Mouse (Mus musculus): Measurements from ENCODE around the gene Hmgb1. TPM values are rescaled to one million over a fixed set of nuclear protein-coding genes. Genes with fewer than 3 reads are reported as not detected.

Gene Hmgb1
- polyA plus RNA-seq, 1 experiment from 2014 or later: 690 TPM

DNA sequence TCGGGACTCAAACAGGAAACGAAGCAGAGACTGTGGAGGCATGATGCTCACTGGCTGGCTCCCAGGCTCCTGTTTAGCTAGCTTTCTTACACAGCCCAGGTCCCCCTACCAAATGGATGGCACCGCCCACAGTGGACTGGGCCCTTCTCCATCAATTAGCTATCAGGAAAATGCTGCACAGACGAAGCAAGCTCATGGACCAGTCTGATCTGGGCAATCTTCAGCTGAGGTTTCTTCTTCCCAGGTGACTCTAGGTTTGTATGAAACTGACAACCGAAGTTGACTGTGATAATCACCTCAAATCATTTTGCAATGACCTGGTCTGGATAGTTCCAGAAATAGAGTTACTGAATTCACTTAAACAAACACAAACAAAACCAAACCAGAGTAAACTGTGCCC lies 94.8 kb downstream of the Hmgb1 start:
- H3K27me3 ChIP-seq: no peaks in the 10 kb centered on the region
- H3K27ac ChIP-seq (replicated peaks): no peak overlapping the region
- 96% methylated on average over 5 of the region's 5 CpGs for WGBS
- no peaks in the 10 kb centered on the region for H3K4me1 ChIP-seq (replicated peaks)
- no peaks in the 10 kb centered on the region for H3K9me3 ChIP-seq
- no peak overlapping the region for H3K9ac ChIP-seq
- no peak overlapping the region for H3K4me2 ChIP-seq
- no peaks in the 10 kb centered on the region for H3K36me3 ChIP-seq
- ATAC-seq (ENCODE audit: low FRiP score, low read depth): no peak
- H3K4me3 ChIP-seq: no peak overlapping the region

DNA sequence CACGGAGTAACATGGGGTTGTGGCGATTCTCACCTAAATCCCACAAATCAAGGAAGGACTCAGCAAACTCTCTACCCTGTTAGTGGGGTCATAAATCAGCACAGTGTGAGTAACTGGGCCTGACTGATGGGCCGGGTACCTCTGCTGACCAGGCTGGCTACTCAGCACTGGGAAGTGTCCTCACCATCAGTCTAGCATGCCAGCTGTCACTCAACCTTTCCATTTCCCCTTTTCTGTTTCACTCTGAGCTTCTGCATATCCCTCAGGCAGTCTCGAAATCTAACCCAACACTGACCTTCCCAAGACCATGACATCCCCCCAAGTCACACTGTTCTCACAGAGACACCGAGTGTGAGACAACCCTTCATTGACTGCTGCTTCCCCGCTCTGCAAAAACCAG lies 95.4 kb downstream of the Hmgb1 start:
- Histone ChIP-seq H3K36me3 (no peaks in the 10 kb centered on the region), H3K27me3 (no peaks in the 10 kb centered on the region), H3K27ac (replicated peaks) (no peak overlapping the region), H3K4me2 (no peak overlapping the region), H3K4me3 (no peak overlapping the region), H3K9ac (no peak overlapping the region), H3K9me3 (no peaks in the 10 kb centered on the region), H3K4me1 (replicated peaks) (no peaks in the 10 kb centered on the region)
- no peak for ATAC-seq (ENCODE audit: low FRiP score, low read depth)
- 89% methylated on average over 6 of the region's 6 CpGs for WGBS

DNA sequence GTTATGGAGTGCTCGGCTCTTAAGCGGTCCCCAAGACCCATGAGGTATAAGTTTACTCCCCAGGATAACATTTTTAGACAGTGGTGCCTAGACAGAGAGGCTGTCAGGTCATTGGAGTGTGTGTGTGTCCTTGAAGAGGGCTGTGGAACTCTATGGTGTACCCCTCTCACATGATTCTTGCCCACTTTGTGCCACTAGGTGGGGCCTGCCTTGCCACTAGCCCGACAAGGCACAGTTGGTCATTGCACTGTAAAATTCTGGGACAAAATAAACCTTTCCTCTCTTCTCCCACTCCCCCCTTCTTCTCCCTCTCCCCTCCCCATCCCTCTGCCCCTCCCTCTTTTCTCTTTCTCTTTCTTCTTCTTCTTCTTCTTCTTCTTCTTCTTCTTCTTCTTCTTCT lies 96.1 kb downstream of the Hmgb1 start:
- no peak overlapping the region for H3K4me2 ChIP-seq
- no peaks in the 10 kb centered on the region for H3K4me1 ChIP-seq (replicated peaks)
- no peak overlapping the region for H3K9ac ChIP-seq
- 87% methylated on average over 3 of the region's 3 CpGs for WGBS
- H3K9me3 ChIP-seq: no peaks in the 10 kb centered on the region
- no peaks in the 10 kb centered on the region for H3K27me3 ChIP-seq
- no peaks in the 10 kb centered on the region for H3K36me3 ChIP-seq
- H3K4me3 ChIP-seq: no peak overlapping the region
- ATAC-seq (ENCODE audit: low FRiP score, low read depth): no peak
- no peak overlapping the region for H3K27ac ChIP-seq (replicated peaks)

DNA sequence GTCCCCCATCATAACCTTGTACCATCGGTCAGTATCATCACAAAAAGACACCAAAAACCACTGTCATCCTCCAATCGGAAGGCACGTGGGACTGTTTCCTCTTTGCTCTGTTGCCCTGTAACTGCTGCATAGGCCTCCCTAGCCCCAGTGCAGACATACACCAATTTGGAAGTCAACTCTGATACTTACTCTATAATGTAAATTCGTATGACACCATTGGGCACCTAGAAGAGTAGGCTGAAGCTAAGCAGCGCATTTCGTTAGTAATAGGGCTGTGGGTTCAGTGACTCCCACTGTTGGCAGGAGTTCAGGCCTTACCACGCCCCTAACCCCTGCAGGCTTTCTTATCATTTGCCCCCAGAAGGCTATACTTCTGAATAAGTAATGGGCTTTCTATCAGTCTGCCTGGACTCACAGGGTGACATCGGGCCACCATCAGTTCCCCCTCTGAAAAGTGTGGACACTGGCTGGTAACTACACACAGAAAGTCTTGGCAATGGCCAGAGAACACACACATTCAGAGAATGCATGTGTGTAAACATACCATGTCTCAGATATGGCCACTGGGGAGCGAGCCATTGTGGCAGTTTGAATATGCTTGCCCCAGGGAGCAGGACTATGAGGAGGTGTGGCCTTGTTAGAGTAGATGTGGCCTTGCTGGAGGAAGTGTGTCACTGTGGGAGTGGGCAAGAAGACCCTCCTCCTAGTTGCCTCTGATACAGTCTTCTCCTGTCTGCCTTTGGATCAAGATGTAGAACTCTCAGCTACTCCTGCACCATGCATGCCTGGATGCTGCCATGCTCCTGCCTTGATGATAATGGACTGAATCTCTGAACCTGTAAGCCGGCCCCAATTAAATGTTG lies 97.7 kb downstream of the Hmgb1 start:
- H3K27ac ChIP-seq (replicated peaks): no peak overlapping the region
- no peaks in the 10 kb centered on the region for H3K9me3 ChIP-seq
- H3K4me3 ChIP-seq: no peak overlapping the region
- H3K36me3 ChIP-seq: no peaks in the 10 kb centered on the region
- H3K4me2 ChIP-seq: no peak overlapping the region
- H3K4me1 ChIP-seq (replicated peaks): no peaks in the 10 kb centered on the region
- WGBS: 90% methylated on average over 10 of the region's 10 CpGs
- no peak overlapping the region for H3K9ac ChIP-seq
- H3K27me3 ChIP-seq: no peaks in the 10 kb centered on the region
- no peak for ATAC-seq (ENCODE audit: low FRiP score, low read depth)

DNA sequence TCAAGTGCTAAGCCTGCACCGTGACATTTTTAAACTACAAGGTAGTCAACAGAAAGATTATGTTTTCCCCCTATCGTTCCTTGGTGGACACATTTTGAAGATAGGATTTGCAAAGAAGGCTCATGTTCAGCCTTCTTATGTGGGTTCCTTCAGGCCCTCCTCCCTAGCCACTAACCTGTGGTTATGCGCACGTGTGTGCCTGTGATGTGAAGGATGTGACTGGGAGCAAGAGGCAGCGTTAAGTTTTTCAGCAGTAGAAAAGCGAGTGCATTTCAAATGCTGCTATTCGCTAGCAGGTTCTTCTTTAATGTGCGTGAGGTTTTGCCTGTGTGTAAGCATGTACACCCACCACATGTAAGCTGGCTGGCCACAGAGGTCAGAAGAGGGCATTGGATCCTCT lies 103.8 kb downstream of the Hmgb1 start:
- no peak for ATAC-seq (ENCODE audit: low FRiP score, low read depth)
- WGBS: 95% methylated on average over 8 of the region's 8 CpGs
- H3K4me1 ChIP-seq (replicated peaks): no peaks in the 10 kb centered on the region

DNA sequence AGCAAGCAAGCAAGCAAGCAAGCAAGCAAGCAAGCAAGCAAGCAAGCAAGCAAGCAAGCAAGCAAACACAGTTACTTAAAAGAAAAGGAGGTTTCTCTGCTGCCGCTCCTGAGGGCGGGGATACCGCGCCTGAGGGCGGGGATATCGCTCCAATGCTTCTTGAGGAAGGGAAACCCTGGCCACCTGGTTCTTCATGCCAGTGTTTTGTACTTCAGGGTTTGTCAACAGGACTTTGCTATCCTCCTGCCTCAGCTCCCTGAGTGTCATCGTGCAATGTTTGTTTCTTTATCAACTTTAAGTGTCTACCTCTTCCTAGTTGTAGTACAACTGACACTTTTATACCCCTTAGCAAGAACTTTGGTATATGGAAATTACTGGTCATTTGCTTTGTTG lies 104.5 kb downstream of the Hmgb1 start:
- Histone ChIP-seq H3K36me3 (no peaks in the 10 kb centered on the region), H3K4me2 (no peak overlapping the region), H3K27me3 (no peaks in the 10 kb centered on the region), H3K9me3 (no peaks in the 10 kb centered on the region), H3K27ac (replicated peaks) (no peak overlapping the region), H3K4me1 (replicated peaks) (no peaks in the 10 kb centered on the region), H3K4me3 (no peak overlapping the region), H3K9ac (no peak overlapping the region)
- 50% methylated on average over 7 of the region's 7 CpGs for WGBS
- no peak for ATAC-seq (ENCODE audit: low FRiP score, low read depth)

More for the DNA sequence above, 103.8 kb downstream of the Hmgb1 start:
- Histone ChIP-seq H3K27ac (replicated peaks) (no peak overlapping the region), H3K9ac (no peak overlapping the region), H3K4me3 (no peak overlapping the region), H3K9me3 (no peaks in the 10 kb centered on the region), H3K4me2 (no peak overlapping the region), H3K27me3 (no peaks in the 10 kb centered on the region), H3K36me3 (no peaks in the 10 kb centered on the region)

DNA sequence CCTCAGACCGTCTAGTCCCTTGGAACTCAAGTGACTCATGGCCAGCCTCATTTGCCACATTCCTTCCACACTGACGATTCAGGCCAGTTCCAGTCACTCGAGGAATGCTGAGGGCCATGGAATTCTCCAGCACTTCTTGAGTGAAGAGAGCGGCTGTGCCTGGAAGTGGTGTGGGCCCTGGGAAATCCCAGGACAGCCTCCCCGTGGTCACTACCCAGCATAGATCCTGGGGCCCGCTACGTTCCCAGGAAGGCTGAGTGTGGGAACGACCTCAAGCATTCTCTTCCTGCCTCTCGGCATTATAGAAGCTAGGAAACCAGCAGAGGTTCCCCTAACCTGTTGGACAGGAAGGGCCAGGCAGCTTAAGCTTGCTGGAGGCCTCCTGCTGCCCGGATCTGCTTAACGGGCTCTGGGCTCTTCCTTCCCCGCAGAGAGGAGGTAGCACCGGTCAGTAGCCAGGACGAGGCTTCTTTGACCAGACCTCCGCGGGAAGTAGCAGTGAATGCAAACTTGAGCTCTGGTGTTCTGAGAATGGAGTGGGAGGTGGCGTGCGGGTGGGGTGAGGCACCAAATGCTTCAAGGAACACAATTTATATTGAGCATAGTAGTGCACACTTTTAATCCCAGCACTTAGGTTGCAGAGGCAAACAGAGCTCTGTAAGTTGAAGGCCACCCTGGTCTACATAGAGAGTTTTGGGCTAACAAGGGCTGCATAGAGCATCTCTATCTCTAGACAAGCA lies 105.1 kb downstream of the Hmgb1 start:
- Histone ChIP-seq H3K36me3 (no peaks in the 10 kb centered on the region), H3K9ac (no peak overlapping the region), H3K4me2 (no peak overlapping the region), H3K27me3 (no peaks in the 10 kb centered on the region), H3K9me3 (no peaks in the 10 kb centered on the region), H3K27ac (replicated peaks) (no peak overlapping the region), H3K4me1 (replicated peaks) (no peaks in the 10 kb centered on the region), H3K4me3 (no peak overlapping the region)
- ATAC-seq (ENCODE audit: low FRiP score, low read depth): no peak
- 22% methylated on average over 18 of the region's 18 CpGs for WGBS

DNA sequence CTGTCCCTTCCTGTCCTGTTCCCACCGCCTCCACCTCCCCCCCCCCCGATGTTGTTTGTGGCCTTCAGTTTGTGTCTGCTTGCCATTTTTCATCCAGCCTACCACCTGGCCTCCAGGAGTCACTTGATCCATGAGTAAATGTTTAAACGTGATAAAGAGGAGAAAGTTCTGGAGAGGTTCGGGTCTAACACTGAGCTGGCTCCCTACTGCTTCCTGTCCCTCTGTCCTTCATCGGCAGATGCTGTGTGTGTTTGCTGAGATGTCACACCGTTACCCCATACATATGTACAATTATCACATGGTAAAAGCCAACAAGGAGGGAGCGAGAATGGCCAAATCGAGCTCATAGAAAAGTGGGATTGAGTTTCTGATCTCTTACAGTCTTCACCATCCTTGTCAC lies 107.2 kb downstream of the Hmgb1 start:
- no peak for ATAC-seq (ENCODE audit: low FRiP score, low read depth)
- no peaks in the 10 kb centered on the region for H3K9me3 ChIP-seq
- no peaks in the 10 kb centered on the region for H3K27me3 ChIP-seq
- H3K4me3 ChIP-seq: no peak overlapping the region
- H3K4me1 ChIP-seq (replicated peaks): no peaks in the 10 kb centered on the region
- H3K4me2 ChIP-seq: no peak overlapping the region
- no peak overlapping the region for H3K27ac ChIP-seq (replicated peaks)
- no peaks in the 10 kb centered on the region for H3K36me3 ChIP-seq
- WGBS: 86% methylated on average over 8 of the region's 8 CpGs
- no peak overlapping the region for H3K9ac ChIP-seq

DNA sequence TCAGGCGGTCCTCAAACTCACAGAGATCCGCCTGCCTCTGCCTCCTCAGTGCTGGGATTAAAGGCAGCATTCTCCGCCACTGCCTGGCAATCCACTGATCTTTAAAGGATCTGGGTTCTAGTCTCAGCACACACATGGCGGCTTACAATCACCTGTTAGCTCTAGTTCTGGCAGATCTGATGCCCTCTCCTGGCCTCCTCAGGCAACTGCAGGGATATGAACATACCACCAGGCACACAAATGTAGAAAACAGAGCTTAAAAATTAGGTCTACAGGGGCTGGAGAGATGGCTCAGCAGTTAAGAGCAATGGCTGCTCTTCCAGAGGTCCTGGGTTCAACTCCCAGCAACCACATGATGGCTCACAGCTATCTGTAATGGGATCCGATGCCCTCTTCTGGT lies 112.7 kb downstream of the Hmgb1 start:
- no peak overlapping the region for H3K9ac ChIP-seq
- H3K4me1 ChIP-seq (replicated peaks): no peaks in the 10 kb centered on the region
- H3K4me3 ChIP-seq: no peak overlapping the region
- H3K36me3 ChIP-seq: no peaks in the 10 kb centered on the region
- no peak for ATAC-seq (ENCODE audit: low FRiP score, low read depth)
- WGBS: 96% methylated on average over 5 of the region's 5 CpGs
- H3K27ac ChIP-seq (replicated peaks): no peak overlapping the region
- H3K4me2 ChIP-seq: no peak overlapping the region
- H3K27me3 ChIP-seq: no peaks in the 10 kb centered on the region
- no peaks in the 10 kb centered on the region for H3K9me3 ChIP-seq

DNA sequence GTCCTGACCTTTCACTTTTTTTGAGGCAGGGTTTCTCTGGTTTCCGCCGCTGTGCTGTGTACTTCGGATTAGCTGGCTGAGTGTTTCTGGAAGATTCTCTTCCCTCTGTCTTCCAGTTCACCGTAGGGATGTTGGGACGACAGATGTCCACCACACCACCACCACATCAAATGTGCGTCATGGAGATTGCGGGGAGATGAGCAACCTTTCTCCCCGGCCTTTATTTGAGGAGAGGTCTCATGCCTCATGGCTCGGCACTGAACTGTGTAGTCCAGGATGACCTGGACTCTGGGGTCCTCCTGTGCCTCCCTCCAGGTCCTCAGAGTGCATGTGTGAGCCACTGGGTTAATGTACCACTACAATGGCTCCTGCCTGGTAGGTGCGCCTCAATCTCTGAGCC lies 115.5 kb downstream of the Hmgb1 start:
- WGBS: 93% methylated on average over 10 of the region's 10 CpGs

DNA sequence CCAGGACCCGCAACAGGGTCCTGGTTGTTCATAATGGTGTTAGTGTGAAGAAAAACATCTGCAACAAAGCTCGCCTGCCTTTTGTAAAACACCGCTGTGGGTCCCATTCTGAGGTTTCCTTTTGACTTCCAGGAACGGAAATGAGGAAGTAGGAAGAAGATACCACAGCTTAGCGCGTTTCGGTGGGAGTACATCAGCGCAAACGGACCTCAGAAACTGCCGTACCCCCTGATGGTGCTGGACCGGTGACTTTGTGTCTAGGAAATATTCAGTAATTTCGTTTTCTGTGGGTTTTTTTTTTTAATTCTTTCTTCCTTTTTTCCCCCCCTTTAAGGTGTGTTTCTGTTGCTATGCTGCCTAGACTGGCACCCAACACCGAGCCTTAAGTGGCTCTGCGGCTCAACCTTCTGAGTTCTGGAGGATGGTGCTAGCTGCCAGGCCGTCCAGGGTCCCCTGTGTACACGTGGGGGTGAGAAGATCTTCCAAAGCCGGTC lies 116.0 kb downstream of the Hmgb1 start:
- 91% methylated on average over 17 of the region's 17 CpGs for WGBS
- no peak overlapping the region for H3K4me3 ChIP-seq

More for the DNA sequence above, 115.5 kb downstream of the Hmgb1 start:
- no peak overlapping the region for H3K27ac ChIP-seq (replicated peaks)
- no peak for ATAC-seq (ENCODE audit: low FRiP score, low read depth)
- no peaks in the 10 kb centered on the region for H3K36me3 ChIP-seq
- H3K4me3 ChIP-seq: no peak overlapping the region
- H3K9ac ChIP-seq: no peak overlapping the region
- no peaks in the 10 kb centered on the region for H3K9me3 ChIP-seq
- no peaks in the 10 kb centered on the region for H3K27me3 ChIP-seq
- H3K4me1 ChIP-seq (replicated peaks): no peaks in the 10 kb centered on the region
- no peak overlapping the region for H3K4me2 ChIP-seq

DNA sequence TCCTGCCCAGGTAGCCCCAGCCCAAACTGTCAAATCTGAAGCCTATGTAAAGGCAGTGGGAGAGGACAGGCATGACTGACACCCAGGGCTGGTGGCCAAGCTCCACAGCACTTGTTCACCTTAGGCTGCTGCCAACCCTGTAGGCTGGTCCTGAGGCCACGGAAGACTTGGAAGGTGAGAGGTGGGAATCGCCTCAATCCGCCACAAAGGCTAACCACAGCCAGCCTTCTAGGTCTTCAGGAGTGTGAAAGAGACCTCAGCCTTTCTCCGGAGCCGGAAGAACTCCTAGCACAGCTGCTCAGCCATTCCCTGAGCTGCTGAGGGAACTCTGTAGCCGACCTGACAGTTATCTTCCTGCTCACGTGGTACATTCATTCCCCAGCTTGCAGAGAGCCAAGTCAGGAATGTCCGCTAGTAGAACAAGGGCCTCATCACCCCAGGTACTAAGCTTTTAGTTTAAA lies 116.8 kb downstream of the Hmgb1 start:
- no peak overlapping the region for H3K9ac ChIP-seq
- ATAC-seq (ENCODE audit: low FRiP score, low read depth): no peak
- H3K27ac ChIP-seq (replicated peaks): no peak overlapping the region
- H3K4me2 ChIP-seq: no peak overlapping the region
- no peaks in the 10 kb centered on the region for H3K4me1 ChIP-seq (replicated peaks)
- H3K9me3 ChIP-seq: no peaks in the 10 kb centered on the region
- no peaks in the 10 kb centered on the region for H3K27me3 ChIP-seq
- H3K4me3 ChIP-seq: no peak overlapping the region
- 76% methylated on average over 8 of the region's 8 CpGs for WGBS
- no peaks in the 10 kb centered on the region for H3K36me3 ChIP-seq

More for the DNA sequence above, 116.0 kb downstream of the Hmgb1 start:
- H3K4me2 ChIP-seq: no peak overlapping the region
- no peaks in the 10 kb centered on the region for H3K27me3 ChIP-seq
- no peak overlapping the region for H3K27ac ChIP-seq (replicated peaks)
- H3K9ac ChIP-seq: no peak overlapping the region
- H3K4me1 ChIP-seq (replicated peaks): no peaks in the 10 kb centered on the region
- no peaks in the 10 kb centered on the region for H3K9me3 ChIP-seq
- no peaks in the 10 kb centered on the region for H3K36me3 ChIP-seq
- ATAC-seq (ENCODE audit: low FRiP score, low read depth): no peak

Measured in hindbrain, embryonic 15.5 days (tissue).